Mouse (Mus musculus) lung, adult 2 months (tissue): ENCODE measurements around the gene Snx25.

Experiments
- CTCF ChIP-seq: fragments of 200-500 bp; IDR thresholded peaks from 2 replicates; pipeline ENCODE4 v1.5.1; 2011; ENCODE audit warnings: mild to moderate bottlenecking, low read length, control low read depth; ENCODE audit not compliant: insufficient read depth
- POLR2A ChIP-seq: fragments of 200-500 bp; IDR thresholded peaks from 2 replicates; pipeline ENCODE4 v1.6.1; 2011; ENCODE audit warnings: low read depth, mild to moderate bottlenecking, control low read depth, low read length, borderline replicate concordance; ENCODE audit errors: extremely low read depth

DNA sequence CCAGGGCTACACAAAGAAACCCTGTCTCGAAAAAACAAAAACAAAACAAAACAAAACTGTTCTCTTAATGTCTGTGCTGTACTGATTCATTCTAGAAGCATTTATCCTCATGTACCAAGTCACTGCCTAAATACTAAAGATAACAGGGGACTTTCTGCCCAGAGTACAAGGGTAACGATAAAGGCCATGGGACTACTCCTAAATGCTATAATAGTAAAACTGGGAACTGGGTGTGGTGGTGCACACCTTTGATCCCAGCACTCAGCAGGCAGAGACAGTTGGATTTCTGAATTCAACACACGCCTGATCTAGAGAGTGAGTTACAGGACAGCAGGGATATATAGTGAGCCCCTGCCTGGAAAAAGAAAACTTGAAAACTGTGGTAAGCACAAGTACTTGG, 10.3 kb downstream of the Snx25 start:
- TF ChIP-seq CTCF, result no peak
- TF ChIP-seq POLR2A, result no peak
